Mouse (Mus musculus) heart, embryonic 14.5 days (tissue): Measurements from ENCODE around the gene Ell2. TPM values are rescaled to one million over a fixed set of nuclear protein-coding genes. Genes with fewer than 3 reads are reported as not detected.

Source experiments
- ATAC-seq: fragments of 200-750 bp; cut with Nextera tagmentation; 2 replicates; pipeline ENCODE4 v1.8.0; 2017; ENCODE audit warnings: low read depth, moderate TSS enrichment; ENCODE audit not compliant: insufficient number of reproducible peaks, insufficient read depth, low FRiP score
- H3K27ac ChIP-seq, 2 experiments: fragments of 200-500 bp in 1 of 2; fragments of 300-500 bp in 1 of 2; sonication (generic) in 1 of 2; replicated peaks in 1 of 2; 2 replicates each; pipeline ENCODE4 v1.5.1; 2012 to 2014; ENCODE audit warnings: low read depth in 2 of 2, low read length in 2 of 2, control low read depth in 1 of 2, mild to moderate bottlenecking in 1 of 2, mixed read lengths in 1 of 2; ENCODE audit not compliant: control insufficient read depth in 1 of 2, insufficient read depth in 1 of 2
- H3K27me3 ChIP-seq: fragments of 300-500 bp; sonication (generic); 2 replicates; pipeline ENCODE4 v1.6.1; 2014; ENCODE audit warnings: mild to moderate bottlenecking, low read length, control low read depth; ENCODE audit not compliant: control insufficient read depth, insufficient read depth
- H3K36me3 ChIP-seq: fragments of 300-500 bp; sonication (generic); 2 replicates; pipeline ENCODE4 v1.6.1; 2014; ENCODE audit warnings: mild to moderate bottlenecking, control low read depth, low read length, mixed read lengths; ENCODE audit not compliant: control insufficient read depth, insufficient read depth
- H3K4me1 ChIP-seq, 2 experiments: fragments of 200-500 bp in 1 of 2; fragments of 300-500 bp in 1 of 2; sonication (generic) in 1 of 2; 2 replicates each; pipeline ENCODE4 v1.6.1; 2012 to 2014; ENCODE audit warnings: low read length in 2 of 2, control low read depth in 1 of 2, mixed read lengths in 1 of 2; ENCODE audit not compliant: control insufficient read depth in 2 of 2, insufficient read depth in 2 of 2
- H3K4me2 ChIP-seq: fragments of 300-500 bp; sonication (generic); 2 replicates; pipeline ENCODE4 v1.6.1; 2014; ENCODE audit warnings: mild to moderate bottlenecking, low read length
- H3K4me3 ChIP-seq, 2 experiments: fragments of 200-500 bp in 1 of 2; fragments of 300-500 bp in 1 of 2; sonication (generic) in 1 of 2; 2 replicates each; pipeline ENCODE4 v1.5.1; 2012 to 2014; ENCODE audit warnings: low read length in 2 of 2, mild to moderate bottlenecking in 2 of 2, control low read depth in 1 of 2, low read depth in 1 of 2, moderate library complexity in 1 of 2; ENCODE audit not compliant: control insufficient read depth in 1 of 2, insufficient read depth in 1 of 2
- H3K9ac ChIP-seq: fragments of 300-500 bp; sonication (generic); 2 replicates; pipeline ENCODE4 v1.6.1; 2014; ENCODE audit warnings: mild to moderate bottlenecking, low read length
- H3K9me3 ChIP-seq: fragments of 300-500 bp; sonication (generic); 2 replicates; pipeline ENCODE4 v1.6.1; 2016; ENCODE audit warnings: low read length, control low read depth; ENCODE audit not compliant: control insufficient read depth
- WGBS: fragments of 180-500 bp; shearing (Covaris S2); extraction: QIAGEN DNeasy Blood & Tissue Kit; methylation state at CpG from one replicate; pipeline ENCODE4 v1.1.7; 2014; 5-methylcytosine and 5-hydroxymethylcytosine counted together
- polyA plus RNA-seq: library from polyadenylated mRNA; unstranded; fragments of >200 nt; fragmentation: Nextera tagmentation; extraction: Ambion mirVana; gene quantifications from 2 replicates; pipeline ENCODE4 v1.2.1, GENCODE M21; 2014

Ell2 gene
- polyA plus RNA-seq, 1 experiment from 2014 or later, result 3.6 TPM

DNA sequence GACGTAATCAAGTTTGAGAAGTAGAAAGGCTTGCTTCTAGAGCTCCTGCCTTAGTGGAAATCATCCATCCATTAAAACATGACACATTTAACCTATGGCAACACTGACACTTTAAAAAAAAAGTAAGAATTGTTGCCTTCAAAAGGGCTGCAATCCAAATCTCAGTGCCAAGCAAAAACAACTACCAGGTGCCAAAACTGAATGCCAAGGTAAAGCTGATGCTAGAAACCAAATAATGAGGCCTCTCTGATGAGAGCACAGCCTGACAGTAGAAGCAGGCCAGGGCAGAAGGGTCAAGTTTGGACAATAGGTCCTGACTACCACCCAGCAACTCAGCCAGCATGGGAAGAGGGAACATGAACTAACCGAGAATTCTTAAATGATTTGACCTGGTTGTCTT is 73.5 kb downstream of the Ell2 start:
- H3K4me2 ChIP-seq, result no peak overlapping the region
- ATAC-seq, result no peak
- no peaks in the 10 kb centered on the region for H3K36me3 ChIP-seq
- WGBS, result 88% methylated on average over 2 of the region's 2 CpGs
- H3K27ac ChIP-seq, result no peak overlapping the region
- H3K9ac ChIP-seq, result no peak overlapping the region
- H3K9me3 ChIP-seq, result no peaks in the 10 kb centered on the region
- H3K4me1 ChIP-seq, result no peaks in the 10 kb centered on the region
- no peaks in the 10 kb centered on the region for H3K27me3 ChIP-seq
- no peak overlapping the region for H3K4me3 ChIP-seq

DNA sequence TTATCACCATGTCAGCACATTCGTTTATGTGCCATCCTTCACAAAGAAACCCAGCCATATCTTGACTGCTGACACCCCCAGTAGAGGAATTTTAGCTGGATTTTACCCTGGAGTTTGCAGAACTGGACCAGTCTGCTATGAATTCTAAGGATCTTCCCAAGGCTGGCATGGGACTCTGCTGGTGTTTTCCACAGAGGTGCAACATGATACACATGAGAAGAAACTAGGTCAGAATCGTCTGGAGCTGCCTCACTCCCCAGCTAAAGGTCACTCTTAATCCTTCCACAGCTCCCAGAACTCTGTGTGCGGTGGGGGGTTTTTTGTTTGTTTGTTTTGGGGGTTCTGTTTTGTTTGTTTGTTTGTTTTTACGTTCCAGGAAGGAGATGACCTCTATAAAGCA is 79.2 kb downstream of the Ell2 start:
- no peaks in the 10 kb centered on the region for H3K4me1 ChIP-seq
- no peak overlapping the region for H3K9ac ChIP-seq
- ATAC-seq, result no peak
- WGBS, result 50% methylated on average over 4 of the region's 4 CpGs
- no peak overlapping the region for H3K4me2 ChIP-seq
- no peak overlapping the region for H3K4me3 ChIP-seq
- no peaks in the 10 kb centered on the region for H3K27me3 ChIP-seq
- no peaks in the 10 kb centered on the region for H3K36me3 ChIP-seq
- no peak overlapping the region for H3K27ac ChIP-seq
- no peaks in the 10 kb centered on the region for H3K9me3 ChIP-seq

DNA sequence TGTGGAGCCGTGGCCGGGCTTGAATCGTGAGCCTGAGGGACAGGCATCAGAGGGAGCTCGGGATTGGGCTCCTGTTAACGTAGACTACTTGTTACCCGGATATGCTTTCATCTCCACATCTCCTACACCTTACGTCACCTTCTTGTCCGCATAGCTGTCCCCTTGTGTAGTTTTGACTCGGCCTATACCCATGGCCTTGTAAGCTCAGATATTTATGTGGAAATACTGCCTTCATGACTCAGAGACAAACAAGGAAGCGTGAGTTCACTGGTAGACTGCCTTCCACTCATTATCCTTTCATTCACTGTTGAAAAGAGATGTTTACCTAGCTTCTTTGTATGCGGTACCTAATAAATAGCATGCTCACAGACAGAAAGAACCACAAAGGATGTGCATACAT is 79.7 kb downstream of the Ell2 start:
- WGBS, result 76% methylated on average over 11 of the region's 11 CpGs

DNA sequence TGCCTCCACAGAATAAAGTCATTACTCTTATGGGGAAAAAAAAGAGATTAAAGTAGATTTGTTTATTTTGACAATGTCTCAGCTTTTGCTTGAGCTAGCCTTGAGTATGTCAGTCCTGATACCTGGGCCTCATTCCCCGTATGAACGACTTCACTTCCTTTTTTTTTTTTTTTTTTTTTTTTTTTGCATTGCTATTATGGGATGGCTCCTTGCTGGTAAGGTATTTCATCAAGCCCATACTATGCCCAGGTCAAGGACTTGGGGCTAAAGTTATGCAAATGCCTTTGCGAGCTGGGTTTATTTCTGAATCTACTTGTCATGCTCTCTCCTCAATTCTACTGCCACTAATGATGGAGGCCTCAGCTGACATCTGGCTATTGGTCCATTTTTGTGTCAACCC is 80.8 kb downstream of the Ell2 start:
- WGBS, result 66% methylated on average over 3 of the region's 3 CpGs
- ATAC-seq, result no peak

More for the DNA sequence above, 79.7 kb downstream of the Ell2 start:
- Histone ChIP-seq H3K9ac (no peak overlapping the region), H3K36me3 (no peaks in the 10 kb centered on the region), H3K9me3 (no peaks in the 10 kb centered on the region), H3K27ac (no peak overlapping the region), H3K4me1 (no peaks in the 10 kb centered on the region), H3K27me3 (no peaks in the 10 kb centered on the region), H3K4me3 (no peak overlapping the region), H3K4me2 (no peak overlapping the region)
- ATAC-seq, result no peak

DNA sequence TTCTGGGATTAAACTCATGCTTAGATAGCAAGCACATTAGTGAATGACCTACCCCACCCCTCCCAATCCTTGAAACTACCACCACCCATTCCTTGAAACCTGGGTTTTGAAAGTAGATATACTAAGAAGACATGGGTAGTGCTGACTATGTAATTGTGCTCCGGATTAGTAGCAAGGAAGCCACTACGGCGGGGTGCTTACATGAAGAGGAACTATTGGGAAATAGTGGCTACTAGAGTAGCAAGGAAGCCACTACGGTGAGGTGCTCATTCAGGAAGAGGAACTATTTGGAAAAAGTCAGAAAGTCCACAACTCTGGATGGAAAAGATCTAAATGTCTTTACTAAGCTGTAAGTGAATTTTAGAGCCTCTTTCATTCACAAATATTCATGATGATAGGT is 81.6 kb downstream of the Ell2 start:
- Histone ChIP-seq H3K27ac (no peak overlapping the region), H3K27me3 (no peaks in the 10 kb centered on the region), H3K4me3 (no peak overlapping the region), H3K4me1 (no peaks in the 10 kb centered on the region), H3K4me2 (no peak overlapping the region), H3K9ac (no peak overlapping the region), H3K9me3 (no peaks in the 10 kb centered on the region), H3K36me3 (no peaks in the 10 kb centered on the region)
- WGBS, result 91% methylated on average over 4 of the region's 4 CpGs
- ATAC-seq, result no peak

More for the DNA sequence above, 80.8 kb downstream of the Ell2 start:
- Histone ChIP-seq H3K4me3 (no peak overlapping the region), H3K4me1 (no peaks in the 10 kb centered on the region), H3K4me2 (no peak overlapping the region), H3K27ac (no peak overlapping the region), H3K9ac (no peak overlapping the region), H3K27me3 (no peaks in the 10 kb centered on the region), H3K9me3 (no peaks in the 10 kb centered on the region), H3K36me3 (no peaks in the 10 kb centered on the region)

DNA sequence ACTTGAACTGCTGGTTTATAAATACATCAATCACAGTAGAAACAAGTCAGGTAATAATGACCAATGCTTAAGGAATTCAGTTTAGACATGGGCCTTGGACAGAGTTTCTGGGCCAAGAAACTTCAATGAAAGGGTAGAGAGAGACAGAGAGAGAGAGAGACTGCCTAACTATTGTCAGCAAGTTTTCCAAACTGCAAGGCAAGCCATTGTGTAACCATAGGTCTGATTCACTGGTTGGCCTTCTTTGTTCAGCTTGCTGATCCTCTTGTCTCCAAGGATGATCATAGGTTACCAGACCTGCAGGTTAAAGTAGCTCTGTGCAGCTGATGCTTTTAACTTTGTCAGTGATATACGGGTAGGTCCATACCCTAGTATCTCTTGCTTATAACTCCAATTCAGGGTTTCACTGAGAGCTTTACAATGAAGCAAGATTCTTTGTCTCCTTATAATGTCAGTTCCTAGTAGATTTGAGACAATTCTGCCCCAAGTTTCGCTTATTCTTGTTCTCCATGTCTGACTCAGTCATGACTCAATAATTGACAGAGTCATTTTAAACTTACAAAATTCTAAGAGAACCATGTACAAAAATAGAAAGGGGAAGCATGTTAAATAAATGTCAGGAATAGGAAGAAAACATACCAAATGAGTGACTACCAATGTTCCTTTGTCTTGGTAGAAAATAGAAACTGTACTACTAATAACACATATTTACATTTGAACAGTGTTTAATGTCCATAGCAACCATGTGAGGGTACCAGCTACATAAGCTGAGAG is 82.7 kb downstream of the Ell2 start:
- Histone ChIP-seq H3K4me1 (no peaks in the 10 kb centered on the region), H3K4me3 (no peak overlapping the region), H3K9me3 (no peaks in the 10 kb centered on the region), H3K4me2 (no peak overlapping the region), H3K9ac (no peak overlapping the region), H3K36me3 (no peaks in the 10 kb centered on the region), H3K27me3 (no peaks in the 10 kb centered on the region), H3K27ac (no peak overlapping the region)
- ATAC-seq, result no peak
- 85% methylated on average over 2 of the region's 2 CpGs for WGBS

DNA sequence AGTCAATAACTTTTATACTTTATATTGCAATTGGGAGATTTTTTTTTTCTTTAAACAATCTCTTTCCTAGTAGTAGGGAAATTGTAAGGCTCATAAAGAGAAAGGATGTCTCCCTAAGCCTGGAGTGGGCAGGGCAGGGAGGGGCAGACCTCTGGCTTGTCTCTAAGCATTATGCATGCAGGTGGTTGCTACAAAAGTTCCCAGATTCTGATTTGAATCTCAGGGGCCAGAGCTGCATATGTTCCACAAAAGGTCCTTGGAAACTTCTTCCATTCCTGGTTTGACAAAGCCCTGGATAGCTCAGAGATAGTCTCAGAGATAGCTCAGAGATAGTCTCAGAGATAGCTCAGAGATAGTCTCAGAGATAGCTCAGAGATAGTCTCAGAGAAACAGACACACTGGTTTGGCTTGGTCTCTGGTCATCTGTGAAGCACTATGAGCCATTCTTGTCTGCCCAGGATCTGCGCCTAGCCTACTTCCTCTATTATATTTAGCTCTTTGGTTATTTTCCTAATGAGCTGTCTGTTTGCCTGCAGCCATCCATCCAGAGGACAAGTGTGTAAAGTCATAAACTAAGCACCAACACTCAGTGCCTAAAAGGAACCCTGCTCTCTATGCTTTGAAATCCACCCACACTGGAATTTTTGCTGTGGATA is 84.1 kb downstream of the Ell2 start:
- no peaks in the 10 kb centered on the region for H3K4me1 ChIP-seq
- H3K36me3 ChIP-seq, result no peaks in the 10 kb centered on the region
- no peak overlapping the region for H3K4me2 ChIP-seq
- H3K9ac ChIP-seq, result no peak overlapping the region
- no peak overlapping the region for H3K27ac ChIP-seq
- 59% methylated on average over 1 of the region's 1 CpGs for WGBS
- no peaks in the 10 kb centered on the region for H3K27me3 ChIP-seq
- H3K9me3 ChIP-seq, result no peaks in the 10 kb centered on the region
- ATAC-seq, result no peak
- H3K4me3 ChIP-seq, result no peak overlapping the region
